Mouse (Mus musculus): ENCODE data around the gene Gm36028. TPM values are rescaled to one million over a fixed set of nuclear protein-coding genes. Genes with fewer than 3 reads are reported as not detected.

The Gm36028 gene
- total and polyA plus RNA-seq, 2 experiments: 2.1 to 5.3 TPM

- H3K9ac ChIP-seq (ENCODE audit: low read depth, low read length): no peak overlapping the region
- H3K4me3 ChIP-seq (ENCODE audit: insufficient read depth, low read depth, low read length): no peak overlapping the region
- no peak for DNase-seq (ENCODE audit: extremely low read depth, low read depth, low spot score)
- H3K79me2 ChIP-seq (ENCODE audit: control insufficient read depth, insufficient read depth, low read length): no peaks in the 10 kb centered on the region
- WGBS: 94% methylated on average over 12 of the region's 12 CpGs
- H3K27ac ChIP-seq (replicated peaks; ENCODE audit: insufficient read depth, low read depth, low read length): no peak overlapping the region
- H3K36me3 ChIP-seq (ENCODE audit: control insufficient read depth, insufficient read depth, low read length): no peaks in the 10 kb centered on the region; the same call in 1 of the 2 replicates
- H3K27me3 ChIP-seq (ENCODE audit: control insufficient read depth, insufficient read depth, low read length): no peaks in the 10 kb centered on the region
- H3K4me1 ChIP-seq (ENCODE audit: control insufficient read depth, insufficient read depth, low read length): no peaks in the 10 kb centered on the region; the same call in 1 of the 2 replicates
- no peak for TF ChIP-seq POLR2A (IDR thresholded peaks at IDR 0.05; ENCODE audit: extremely low read depth, insufficient read depth, low read length)
- TF ChIP-seq CTCF (IDR thresholded peaks at IDR 0.05; ENCODE audit: low read depth, low read length): no peak
These were observed 36.0 kb downstream of the Gm36028 start for GRCm38 (mm10) chr16:37824778-37825505.

- H3K79me2 ChIP-seq (ENCODE audit: control insufficient read depth, insufficient read depth, low read length): no peaks in the 10 kb centered on the region
- no peaks in the 10 kb centered on the region; the same call in 1 of the 2 replicates for H3K36me3 ChIP-seq (ENCODE audit: control insufficient read depth, insufficient read depth, low read length)
- DNase-seq (ENCODE audit: extremely low read depth, low read depth, low spot score): no peak
- H3K4me1 ChIP-seq (ENCODE audit: control insufficient read depth, insufficient read depth, low read length): no peaks in the 10 kb centered on the region; the same call in 1 of the 2 replicates
- no peak overlapping the region for H3K9ac ChIP-seq (ENCODE audit: low read depth, low read length)
- no peaks in the 10 kb centered on the region for H3K27me3 ChIP-seq (ENCODE audit: control insufficient read depth, insufficient read depth, low read length)
- H3K4me3 ChIP-seq (ENCODE audit: insufficient read depth, low read depth, low read length): no peak overlapping the region
- no peak overlapping the region for H3K27ac ChIP-seq (replicated peaks; ENCODE audit: insufficient read depth, low read depth, low read length)
- 87% methylated on average over 5 of the region's 5 CpGs for WGBS
- TF ChIP-seq CTCF (IDR thresholded peaks at IDR 0.05; ENCODE audit: low read depth, low read length): no peak
- no peak for TF ChIP-seq POLR2A (IDR thresholded peaks at IDR 0.05; ENCODE audit: extremely low read depth, insufficient read depth, low read length)
These were observed 37.0 kb downstream of the Gm36028 start for GRCm38 (mm10) chr16:37823949-37824348.

- Histone ChIP-seq H3K27me3 (ENCODE audit: control insufficient read depth, insufficient read depth, low read length) (no peaks in the 10 kb centered on the region), H3K4me3 (ENCODE audit: insufficient read depth, low read depth, low read length) (no peak overlapping the region), H3K27ac (replicated peaks; ENCODE audit: insufficient read depth, low read depth, low read length) (no peak overlapping the region), H3K36me3 (ENCODE audit: control insufficient read depth, insufficient read depth, low read length) (no peaks in the 10 kb centered on the region; the same call in 1 of the 2 replicates), H3K9ac (ENCODE audit: low read depth, low read length) (no peak overlapping the region), H3K79me2 (ENCODE audit: control insufficient read depth, insufficient read depth, low read length) (no peaks in the 10 kb centered on the region), H3K4me1 (ENCODE audit: control insufficient read depth, insufficient read depth, low read length) (no peaks in the 10 kb centered on the region; the same call in 1 of the 2 replicates)
- WGBS: 92% methylated on average over 4 of the region's 4 CpGs
- TF ChIP-seq CTCF (IDR thresholded peaks at IDR 0.05; ENCODE audit: low read depth, low read length) (no peak), POLR2A (IDR thresholded peaks at IDR 0.05; ENCODE audit: extremely low read depth, insufficient read depth, low read length) (no peak)
- peak; percentile 59 for DNase-seq (ENCODE audit: extremely low read depth, low read depth, low spot score)
These were observed 43.0 kb downstream of the Gm36028 start for GRCm38 (mm10) chr16:37817986-37818385.

- no peak overlapping the region for H3K4me3 ChIP-seq (ENCODE audit: insufficient read depth, low read depth, low read length)
- no peak for TF ChIP-seq POLR2A (IDR thresholded peaks at IDR 0.05; ENCODE audit: extremely low read depth, insufficient read depth, low read length)
- peak; percentile 64 for TF ChIP-seq CTCF (IDR thresholded peaks at IDR 0.05; ENCODE audit: low read depth, low read length)
- DNase-seq (ENCODE audit: extremely low read depth, low read depth, low spot score): peak; percentile 82
- no peaks in the 10 kb centered on the region for H3K4me1 ChIP-seq (ENCODE audit: control insufficient read depth, insufficient read depth, low read length)
- H3K36me3 ChIP-seq (ENCODE audit: control insufficient read depth, insufficient read depth, low read length): no peaks in the 10 kb centered on the region
- H3K9ac ChIP-seq (ENCODE audit: low read depth, low read length): no peak overlapping the region
- WGBS: 21% methylated on average over 7 of the region's 7 CpGs
- no peaks in the 10 kb centered on the region for H3K79me2 ChIP-seq (ENCODE audit: control insufficient read depth, insufficient read depth, low read length)
- no peaks in the 10 kb centered on the region for H3K27me3 ChIP-seq (ENCODE audit: control insufficient read depth, insufficient read depth, low read length)
- peak overlapping the region; percentile 24; the same call in 1 of the 2 replicates for H3K27ac ChIP-seq (replicated peaks; ENCODE audit: insufficient read depth, low read depth, low read length)
These were observed 46.5 kb downstream of the Gm36028 start for GRCm38 (mm10) chr16:37814383-37814971.

GRCm38 (mm10) chr16:37813691-37814382 is 47.1 kb downstream of the Gm36028 start:
- Histone ChIP-seq H3K27ac (replicated peaks; ENCODE audit: insufficient read depth, low read depth, low read length) (no peak overlapping the region), H3K4me3 (ENCODE audit: insufficient read depth, low read depth, low read length) (no peak overlapping the region)

More at GRCm38 (mm10) chr16:37813691-37814382, 47.1 kb downstream of the Gm36028 start:
- TF ChIP-seq CTCF (IDR thresholded peaks at IDR 0.05; ENCODE audit: low read depth, low read length) (no peak), POLR2A (IDR thresholded peaks at IDR 0.05; ENCODE audit: extremely low read depth, insufficient read depth, low read length) (no peak)
- Histone ChIP-seq H3K4me1 (ENCODE audit: control insufficient read depth, insufficient read depth, low read length) (no peaks in the 10 kb centered on the region), H3K9ac (ENCODE audit: low read depth, low read length) (no peak overlapping the region), H3K79me2 (ENCODE audit: control insufficient read depth, insufficient read depth, low read length) (no peaks in the 10 kb centered on the region), H3K27me3 (ENCODE audit: control insufficient read depth, insufficient read depth, low read length) (no peaks in the 10 kb centered on the region), H3K36me3 (ENCODE audit: control insufficient read depth, insufficient read depth, low read length) (no peaks in the 10 kb centered on the region)
- WGBS: 44% methylated on average over 5 of the region's 5 CpGs
- DNase-seq (ENCODE audit: extremely low read depth, low read depth, low spot score): no peak

Measured in liver, adult 2 months (tissue).